Mouse (Mus musculus) olfactory bulb, adult 2 months (tissue): Measurements from ENCODE around the gene Ube2i. TPM values are rescaled to one million over a fixed set of nuclear protein-coding genes. Genes with fewer than 3 reads are reported as not detected.
"Not testable (repeated sequence)": the region's sequence is repeated elsewhere in the genome, so short reads cannot be mapped to it uniquely, and the experiment has no call there.

Experiments used
- H3K27ac ChIP-seq: fragments of 200-500 bp; 2 replicates; pipeline ENCODE4 v1.5.1; 2012; ENCODE audit warnings: low read depth, low read length; ENCODE audit not compliant: insufficient read depth
- H3K4me1 ChIP-seq: fragments of 200-500 bp; 2 replicates; pipeline ENCODE4 v1.6.1; 2012; ENCODE audit warnings: low read length; ENCODE audit not compliant: control insufficient read depth, insufficient read depth
- H3K4me3 ChIP-seq: fragments of 200-500 bp; 2 replicates; pipeline ENCODE4 v1.5.1; 2012; ENCODE audit warnings: mild to moderate bottlenecking, low read depth, low read length, moderate library complexity; ENCODE audit not compliant: insufficient read depth
- CTCF ChIP-seq: fragments of 200-500 bp; IDR thresholded peaks from 2 replicates; pipeline ENCODE4 v1.5.1; 2012; ENCODE audit warnings: low read depth, mild to moderate bottlenecking, low read length, moderate library complexity; ENCODE audit not compliant: insufficient read depth
- POLR2A ChIP-seq: fragments of 200-500 bp; IDR thresholded peaks from 2 replicates; pipeline ENCODE4 v1.6.1; 2012; ENCODE audit warnings: mild to moderate bottlenecking, low read depth, low read length, moderate library complexity; ENCODE audit not compliant: insufficient read depth
- WGBS: fragments of 180-500 bp; shearing (Covaris S2); methylation state at CpG from one replicate; pipeline ENCODE4 v1.1.7; 2018; 5-methylcytosine and 5-hydroxymethylcytosine counted together
- polyA plus RNA-seq: library from polyadenylated mRNA; stranded (reverse); fragments of >200 nt; gene quantifications from 2 replicates; pipeline ENCODE4 v1.2.4, GENCODE M21; 2012; ENCODE audit warnings: low replicate concordance; ENCODE audit not compliant: missing spikeins, insufficient read depth, insufficient read length

Gene Ube2i
- polyA plus RNA-seq, 1 experiment, result 452 TPM

DNA sequence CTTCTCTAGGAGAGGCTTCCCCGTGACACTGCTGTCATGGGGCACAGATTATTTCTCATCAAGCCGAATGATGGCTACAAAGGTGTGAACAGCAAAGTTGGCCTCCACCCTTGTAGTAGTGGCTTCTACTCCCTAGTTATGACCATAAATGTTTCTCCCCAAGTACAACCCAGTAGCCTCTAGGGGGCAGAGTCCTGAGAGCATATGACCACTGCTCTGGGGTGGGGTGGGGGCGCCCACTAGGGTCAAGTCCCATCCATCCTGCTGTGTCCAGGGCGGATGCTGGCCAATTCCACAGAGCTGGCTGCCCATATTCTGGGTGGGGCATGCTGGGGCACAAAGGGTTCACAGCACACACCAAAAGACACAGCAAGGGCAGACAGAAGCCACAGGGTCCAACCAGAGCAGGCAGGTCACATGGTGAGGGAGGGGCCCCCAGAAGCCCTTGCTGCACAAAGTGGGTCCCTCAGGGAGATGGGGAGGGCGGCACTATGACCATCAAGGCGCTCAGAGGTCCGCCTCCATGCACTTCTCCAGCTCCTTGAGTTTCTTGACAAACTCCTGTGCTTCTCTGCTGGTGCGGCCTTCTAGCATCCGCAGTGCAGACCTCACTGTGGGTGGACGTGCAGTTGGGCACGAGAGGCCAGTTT is 31.2 kb downstream of the Ube2i start:
- Histone ChIP-seq H3K4me1 (peaks cover 8% of the 10 kb centered on the region), H3K4me3 (no peak overlapping the region), H3K27ac (no peak overlapping the region)
- WGBS, result 88% methylated on average over 11 of the region's 11 CpGs
- TF ChIP-seq POLR2A, result no peak
- TF ChIP-seq CTCF, result no peak

DNA sequence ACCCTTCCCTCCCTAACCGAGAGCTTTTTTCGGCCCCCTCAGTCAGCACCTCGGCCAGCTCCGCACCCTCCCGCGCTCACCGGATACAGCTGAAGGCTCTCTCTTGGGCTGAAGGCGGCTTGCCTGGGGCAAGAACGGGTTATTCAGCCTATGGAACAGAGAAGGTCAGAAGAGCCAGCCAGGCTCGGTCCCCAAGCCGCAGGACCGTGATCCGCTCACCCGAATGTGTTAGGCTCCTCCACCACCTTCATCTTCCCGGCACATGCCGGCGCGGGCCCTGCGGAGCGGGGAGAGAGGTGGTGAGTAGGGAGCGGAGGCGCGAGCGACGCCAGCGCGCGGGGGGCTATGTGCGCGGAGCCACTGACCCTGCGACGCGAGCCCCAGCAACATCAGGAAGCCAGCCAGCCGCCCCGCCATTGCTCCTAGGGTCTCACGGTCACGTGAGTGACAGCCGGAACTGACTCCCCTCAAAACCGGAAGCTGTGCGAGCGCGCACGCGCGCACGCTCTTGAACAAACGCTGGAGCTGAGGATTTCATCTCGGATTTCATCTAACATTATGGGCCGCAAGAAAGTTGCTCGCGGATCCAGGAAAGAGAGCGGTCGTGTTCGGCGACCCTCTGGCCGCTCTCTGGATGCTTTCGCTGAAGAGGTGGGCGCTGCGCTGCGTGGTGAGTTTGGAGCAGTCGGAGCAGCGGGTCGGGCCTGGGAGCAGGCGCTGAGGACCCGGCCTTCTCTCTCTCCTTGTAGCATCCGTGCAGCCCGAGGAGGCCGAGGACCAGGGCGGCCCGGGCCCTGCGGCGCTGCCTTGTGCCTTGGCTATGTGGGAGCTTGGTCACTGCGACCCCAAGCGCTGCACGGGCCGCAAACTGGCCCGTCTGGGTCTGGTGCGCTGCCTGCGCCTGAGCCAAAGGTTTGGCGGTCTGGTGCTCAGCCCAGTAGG is 34.5 kb downstream of the Ube2i start, which contains the start of the genes Gnptg and Tsr3:
Gene Gnptg, minus strand, starts transcription at position 430 of the 942 bp plus-strand sequence.
Gene Tsr3, plus strand, starts transcription at position 476 of the 942 bp plus-strand sequence.
- peak within 1 kb of the TSS; percentile 47; the same call in 1 of the 2 replicates for H3K27ac ChIP-seq
- no peak for TF ChIP-seq CTCF
- TF ChIP-seq POLR2A, result peak; percentile 91
- under 1% methylated on average over 79 of the region's 80 CpGs for WGBS

DNA sequence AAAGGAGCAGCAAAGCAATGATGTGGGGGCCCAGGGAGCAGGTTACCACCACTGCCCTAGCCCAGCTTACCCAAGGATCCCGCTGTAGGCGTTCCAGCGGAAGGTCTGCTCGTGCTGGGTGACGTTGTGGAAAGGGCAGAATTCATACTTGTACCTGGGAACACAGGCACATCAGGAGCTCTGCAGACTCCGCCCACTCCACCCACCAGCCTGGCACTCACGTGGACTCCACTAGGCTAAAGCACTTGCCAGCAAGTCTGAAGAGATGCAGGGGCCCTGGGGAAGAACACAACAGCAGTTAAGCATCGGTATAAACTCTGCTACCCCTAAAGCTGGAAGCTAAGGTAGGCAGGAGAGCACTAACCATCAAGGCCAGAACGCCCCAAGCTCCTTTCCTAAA is 38.8 kb downstream of the Ube2i start:
- Histone ChIP-seq H3K4me3 (no peak overlapping the region), H3K27ac (no peak overlapping the region), H3K4me1 (no peaks in the 10 kb centered on the region)
- no peak for TF ChIP-seq CTCF
- no peak for TF ChIP-seq POLR2A
- 76% methylated on average over 9 of the region's 9 CpGs for WGBS

More for the DNA sequence above, 34.5 kb downstream of the Ube2i start, which contains the start of the genes Gnptg and Tsr3:
- Histone ChIP-seq H3K4me1 (peaks cover 8% of the 10 kb centered on the region), H3K4me3 (peak within 1 kb of the TSS; percentile 76)

DNA sequence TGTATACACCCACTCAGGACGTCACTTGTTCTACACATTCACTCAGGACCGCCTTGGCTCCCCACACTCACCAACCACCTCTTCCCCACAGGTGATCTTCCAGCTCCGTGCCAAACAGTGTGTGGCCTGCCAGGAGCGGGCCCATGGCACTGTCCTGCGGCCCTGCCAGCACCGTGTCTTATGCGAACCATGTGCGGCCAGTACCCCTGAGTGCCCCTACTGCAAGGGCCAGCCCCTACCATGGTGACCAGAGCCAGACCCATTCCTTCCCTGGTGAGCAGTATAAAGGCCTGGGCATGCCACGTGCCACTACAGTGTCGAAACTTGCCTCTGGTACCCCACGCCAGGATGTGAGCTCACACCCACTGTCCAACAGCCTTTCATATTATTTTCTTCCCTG is 42.8 kb downstream of the Ube2i start:
- not testable (repeated sequence) for H3K4me1 ChIP-seq, H3K27ac ChIP-seq, H3K4me3 ChIP-seq
- 80% methylated on average over 7 of the region's 11 CpGs for WGBS

GRCm38 (mm10) chr17:25230700-25231099 is 43.7 kb downstream of the Ube2i start:
- H3K4me1 ChIP-seq, result no peaks in the 10 kb centered on the region
- no peak for TF ChIP-seq POLR2A
- 76% methylated on average over 3 of the region's 3 CpGs for WGBS

DNA sequence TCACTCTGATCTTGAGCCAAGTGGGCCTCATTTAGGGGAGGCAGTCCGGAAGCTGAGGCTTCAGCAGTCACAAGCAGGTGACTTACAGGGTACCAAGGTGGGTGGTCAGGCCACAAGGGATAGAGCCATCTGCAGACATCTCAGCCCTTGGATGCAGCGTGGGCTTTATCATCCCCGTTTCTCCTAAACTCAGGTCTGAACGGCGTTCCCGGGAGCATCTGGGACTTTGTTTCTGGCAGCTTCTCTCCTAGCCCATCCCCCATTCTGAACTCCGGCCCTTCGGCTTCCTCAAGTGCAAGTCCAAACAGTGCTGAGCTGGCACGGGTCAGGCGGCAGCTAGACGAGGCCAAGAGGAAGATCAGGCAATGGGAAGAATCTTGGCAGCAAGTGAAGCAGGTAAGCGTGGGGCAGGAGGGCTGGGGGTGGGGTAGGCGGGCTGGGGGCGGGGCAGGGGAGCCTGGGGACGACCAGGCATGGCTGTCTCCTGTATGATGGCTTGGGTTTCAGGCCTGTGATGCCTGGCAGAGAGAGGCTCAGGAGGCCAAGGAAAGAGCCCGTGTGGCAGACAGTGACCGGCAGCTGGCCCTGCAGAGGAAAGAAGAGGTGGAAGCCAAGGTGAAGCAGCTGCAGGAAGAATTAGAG is 44.3 kb downstream of the Ube2i start:
- WGBS, result 68% methylated on average over 17 of the region's 17 CpGs
- not testable (repeated sequence) for H3K4me1 ChIP-seq, H3K27ac ChIP-seq, H3K4me3 ChIP-seq

More at GRCm38 (mm10) chr17:25230700-25231099, 43.7 kb downstream of the Ube2i start:
- Histone ChIP-seq H3K4me3 (no peak overlapping the region), H3K27ac (no peak overlapping the region)

- Histone ChIP-seq H3K27ac (no peak overlapping the region), H3K4me1 (no peaks in the 10 kb centered on the region), H3K4me3 (no peak overlapping the region)
- no peak for TF ChIP-seq CTCF
- TF ChIP-seq POLR2A, result no peak
- 85% methylated on average over 5 of the region's 5 CpGs for WGBS
These were observed 46.4 kb downstream of the Ube2i start for GRCm38 (mm10) chr17:25227991-25228390.

DNA sequence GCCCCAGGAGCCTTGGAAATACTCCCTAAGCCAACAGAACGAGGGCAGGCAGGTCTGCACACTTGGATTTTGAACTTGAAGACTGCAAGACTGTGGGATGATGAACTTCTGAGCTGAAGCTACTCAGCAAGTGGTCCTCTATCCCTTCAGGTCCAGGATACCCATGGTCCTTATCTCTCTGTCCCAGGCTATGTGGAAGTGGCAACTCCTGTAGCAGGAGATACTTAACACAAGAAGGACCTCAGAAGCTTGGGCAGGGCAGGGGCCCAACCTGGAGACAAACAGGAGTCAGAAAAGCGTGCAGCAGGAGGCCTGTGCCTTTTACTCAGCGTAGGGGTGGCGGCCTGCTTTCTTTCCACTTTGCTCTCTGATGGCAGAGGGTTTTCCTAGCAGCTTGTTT is 48.8 kb downstream of the Ube2i start:
- TF ChIP-seq POLR2A, result no peak
- no peak for TF ChIP-seq CTCF
- H3K4me3 ChIP-seq, result no peak overlapping the region
- 83% methylated on average over 4 of the region's 4 CpGs for WGBS

More for the DNA sequence above, 48.8 kb downstream of the Ube2i start:
- Histone ChIP-seq H3K4me1 (peaks cover 15% of the 10 kb centered on the region), H3K27ac (no peak overlapping the region)
